Mouse (Mus musculus) testis, adult 2 months (tissue): ENCODE measurements around the gene Dusp5. TPM values are rescaled to one million over a fixed set of nuclear protein-coding genes. Genes with fewer than 3 reads are reported as not detected.

Experiments
- H3K27ac ChIP-seq: fragments of 200-500 bp; 2 replicates; pipeline ENCODE4 v1.5.1; 2012; ENCODE audit warnings: low read depth, low read length; ENCODE audit not compliant: control insufficient read depth, insufficient read depth
- H3K27me3 ChIP-seq: fragments of 200-500 bp; 2 replicates; pipeline ENCODE4 v1.6.1; 2012; ENCODE audit warnings: mild to moderate bottlenecking, low read length, moderate library complexity; ENCODE audit not compliant: control insufficient read depth, insufficient read depth
- H3K36me3 ChIP-seq: fragments of 200-500 bp; 2 replicates; pipeline ENCODE4 v1.6.1; 2012; ENCODE audit warnings: mild to moderate bottlenecking, low read length; ENCODE audit not compliant: control insufficient read depth, insufficient read depth
- H3K4me1 ChIP-seq: fragments of 200-500 bp; 2 replicates; pipeline ENCODE4 v1.6.1; 2012; ENCODE audit warnings: low read length; ENCODE audit not compliant: control insufficient read depth, insufficient read depth
- H3K4me3 ChIP-seq: fragments of 200-500 bp; 2 replicates; pipeline ENCODE4 v1.5.1; 2012; ENCODE audit warnings: low read depth, mild to moderate bottlenecking, low read length, moderate library complexity, mixed read lengths; ENCODE audit not compliant: control insufficient read depth
- CTCF ChIP-seq: fragments of 200-500 bp; IDR thresholded peaks from 2 replicates; pipeline ENCODE4 v1.5.1; 2012; ENCODE audit warnings: low read depth, mild to moderate bottlenecking, inconsistent platforms, low read length, moderate library complexity; ENCODE audit not compliant: control insufficient read depth, insufficient read depth, insufficient replicate concordance
- POLR2A ChIP-seq: fragments of 200-500 bp; IDR thresholded peaks from 2 replicates; pipeline ENCODE4 v1.6.1; 2012; ENCODE audit warnings: low read depth, mild to moderate bottlenecking, inconsistent platforms, low read length, moderate library complexity; ENCODE audit not compliant: control insufficient read depth
- polyA plus RNA-seq: library from polyadenylated mRNA; depleted of rRNA; stranded (reverse); fragments of >200 nt; gene quantifications from 2 replicates; pipeline ENCODE4 v1.2.3, GENCODE M21; 2012

Gene Dusp5
- polyA plus RNA-seq, 1 experiment, result 6.7 TPM

- TF ChIP-seq CTCF (no peak), POLR2A (no peak)
- Histone ChIP-seq H3K27ac (no peak overlapping the region), H3K27me3 (no peaks in the 10 kb centered on the region), H3K36me3 (no peaks in the 10 kb centered on the region), H3K4me1 (peaks cover 3% of the 10 kb centered on the region), H3K4me3 (no peak overlapping the region)
These were observed 9.4 kb upstream of the Dusp5 start for GRCm38 (mm10) chr19:53519549-53519948.

- TF ChIP-seq CTCF (no peak), POLR2A (no peak)
- H3K36me3 ChIP-seq, result no peaks in the 10 kb centered on the region
- no peaks in the 10 kb centered on the region for H3K27me3 ChIP-seq
- H3K4me3 ChIP-seq, result no peak overlapping the region
- peaks cover 3% of the 10 kb centered on the region for H3K4me1 ChIP-seq
- H3K27ac ChIP-seq, result no peak overlapping the region
These were observed 8.9 kb upstream of the Dusp5 start for GRCm38 (mm10) chr19:53519981-53520380.

- Histone ChIP-seq H3K4me3 (no peak overlapping the region), H3K27ac (no peak overlapping the region), H3K27me3 (no peaks in the 10 kb centered on the region), H3K36me3 (no peaks in the 10 kb centered on the region), H3K4me1 (peaks cover 3% of the 10 kb centered on the region)
- TF ChIP-seq POLR2A (no peak), CTCF (no peak)
These were observed 7.6 kb upstream of the Dusp5 start for GRCm38 (mm10) chr19:53521137-53521795.

GRCm38 (mm10) chr19:53527480-53527879 is 1.4 kb upstream of the Dusp5 start:
- Histone ChIP-seq H3K27me3 (no peaks in the 10 kb centered on the region; the same call in 1 of the 2 replicates), H3K36me3 (no peaks in the 10 kb centered on the region), H3K4me3 (no peak overlapping the region), H3K4me1 (peaks cover 12% of the 10 kb centered on the region), H3K27ac (no peak overlapping the region)
- no peak for TF ChIP-seq CTCF
- no peak for TF ChIP-seq POLR2A

GRCm38 (mm10) chr19:53528131-53528621 is 733 bp upstream of the Dusp5 start:
- Histone ChIP-seq H3K4me1 (peaks cover 12% of the 10 kb centered on the region), H3K27me3 (no peaks in the 10 kb centered on the region; the same call in 1 of the 2 replicates), H3K4me3 (peak overlapping the region; percentile 89), H3K36me3 (no peaks in the 10 kb centered on the region), H3K27ac (no peak overlapping the region)
- TF ChIP-seq POLR2A, result no peak
- TF ChIP-seq CTCF, result no peak

- Histone ChIP-seq H3K27ac (no peak overlapping the region), H3K36me3 (no peaks in the 10 kb centered on the region), H3K4me1 (peaks cover 12% of the 10 kb centered on the region), H3K27me3 (no peaks in the 10 kb centered on the region; the same call in 1 of the 2 replicates), H3K4me3 (peak overlapping the region; percentile 89)
- TF ChIP-seq CTCF (no peak), POLR2A (no peak)
These were observed 471 bp downstream of the Dusp5 start for GRCm38 (mm10) chr19:53529455-53529704.

- Histone ChIP-seq H3K4me3 (peak overlapping the region; percentile 89), H3K27ac (no peak overlapping the region), H3K4me1 (peaks cover 12% of the 10 kb centered on the region), H3K27me3 (no peaks in the 10 kb centered on the region; the same call in 1 of the 2 replicates), H3K36me3 (no peaks in the 10 kb centered on the region)
- TF ChIP-seq CTCF (no peak), POLR2A (no peak)
These were observed 1.0 kb downstream of the Dusp5 start for GRCm38 (mm10) chr19:53529705-53530562.
